Mouse (Mus musculus) small intestine, adult 2 months (tissue): ENCODE measurements around the gene Fgf13.

Source experiments
- CTCF ChIP-seq: fragments of 200-500 bp; IDR thresholded peaks from 2 replicates; pipeline ENCODE4 v1.5.1; 2012; ENCODE audit warnings: low read depth, mild to moderate bottlenecking, control low read depth, inconsistent platforms, low read length, moderate library complexity, mixed read lengths; ENCODE audit not compliant: insufficient replicate concordance, insufficient read length; ENCODE audit errors: extremely low read depth
- POLR2A ChIP-seq: fragments of 200-500 bp; IDR thresholded peaks from 2 replicates; pipeline ENCODE4 v1.6.1; 2012; ENCODE audit warnings: low read depth, mild to moderate bottlenecking, control low read depth, inconsistent platforms, low read length, moderate library complexity

DNA sequence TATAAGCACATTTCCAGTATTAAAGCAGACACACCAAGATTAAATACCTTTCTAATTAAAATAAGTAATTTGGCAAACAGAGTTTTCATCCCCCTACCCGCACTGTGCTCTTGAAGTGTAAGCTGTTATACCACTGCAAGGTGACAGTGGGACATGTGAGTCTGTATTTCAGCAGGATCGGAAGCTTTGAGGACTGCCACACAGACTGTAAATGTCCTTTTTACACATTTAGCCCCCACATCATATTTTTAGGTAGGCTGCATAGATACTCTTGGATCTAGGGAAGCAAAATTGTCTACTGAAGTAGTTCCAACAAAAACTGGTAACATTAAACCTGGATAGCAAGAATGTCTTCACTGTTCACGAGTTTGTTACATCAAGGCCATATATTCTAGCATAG is 495.8 kb downstream of the Fgf13 start:
- TF ChIP-seq CTCF, result no peak
- no peak for TF ChIP-seq POLR2A
